Mouse (Mus musculus): ENCODE results near the gene Erc2.

The Erc2 gene

GRCm38 (mm10) chr14:27778503-27778902 lies 156.3 kb downstream of the Erc2 start:
- DNase-seq (ENCODE audit: low spot score) = no peak

- DNase-seq (ENCODE audit: low spot score) = no peak
These were observed 156.9 kb downstream of the Erc2 start for GRCm38 (mm10) chr14:27778982-27779701.

GRCm38 (mm10) chr14:27781221-27781620 lies 159.0 kb downstream of the Erc2 start:
- no peak for DNase-seq (ENCODE audit: low spot score)

GRCm38 (mm10) chr14:27784826-27785225 lies 162.6 kb downstream of the Erc2 start:
- no peak for DNase-seq (ENCODE audit: low spot score)

GRCm38 (mm10) chr14:27785562-27785961 lies 163.3 kb downstream of the Erc2 start:
- DNase-seq (ENCODE audit: low spot score) = no peak

GRCm38 (mm10) chr14:27789066-27789898 lies 167.1 kb downstream of the Erc2 start:
- no peak for DNase-seq (ENCODE audit: low spot score)

- no peak for DNase-seq (ENCODE audit: low spot score)
These were observed 176.1 kb downstream of the Erc2 start for GRCm38 (mm10) chr14:27798184-27798934.

- DNase-seq (ENCODE audit: low spot score) = no peak
These were observed 178.5 kb downstream of the Erc2 start for GRCm38 (mm10) chr14:27800766-27801165.

GRCm38 (mm10) chr14:27803961-27804360 lies 181.7 kb downstream of the Erc2 start:
- DNase-seq (ENCODE audit: low spot score) = no peak

- no peak for DNase-seq (ENCODE audit: low spot score)
These were observed 182.8 kb downstream of the Erc2 start for GRCm38 (mm10) chr14:27805064-27805463.

- DNase-seq (ENCODE audit: low spot score) = no peak
These were observed 185.9 kb downstream of the Erc2 start for GRCm38 (mm10) chr14:27808080-27808479.

GRCm38 (mm10) chr14:27808523-27809114 lies 186.4 kb downstream of the Erc2 start:
- DNase-seq (ENCODE audit: low spot score) = no peak

- no peak for DNase-seq (ENCODE audit: low spot score)
These were observed 188.6 kb downstream of the Erc2 start for GRCm38 (mm10) chr14:27810790-27811189.

GRCm38 (mm10) chr14:27811649-27812048 lies 189.4 kb downstream of the Erc2 start:
- DNase-seq (ENCODE audit: low spot score) = no peak

GRCm38 (mm10) chr14:27815739-27816138 lies 193.5 kb downstream of the Erc2 start:
- DNase-seq (ENCODE audit: low spot score) = no peak

- DNase-seq (ENCODE audit: low spot score) = no peak
These were observed 196.8 kb downstream of the Erc2 start for GRCm38 (mm10) chr14:27818986-27819385.

- no peak for DNase-seq (ENCODE audit: low spot score)
These were observed 199.6 kb downstream of the Erc2 start for GRCm38 (mm10) chr14:27821801-27822200.

- DNase-seq (ENCODE audit: low spot score) = no peak
These were observed 200.3 kb downstream of the Erc2 start for GRCm38 (mm10) chr14:27822566-27822965.

- no peak for DNase-seq (ENCODE audit: low spot score)
These were observed 200.8 kb downstream of the Erc2 start for GRCm38 (mm10) chr14:27823048-27823447.

GRCm38 (mm10) chr14:27823897-27824296 lies 201.7 kb downstream of the Erc2 start:
- no peak for DNase-seq (ENCODE audit: low spot score)

- DNase-seq (ENCODE audit: low spot score) = no peak
These were observed 204.6 kb downstream of the Erc2 start for GRCm38 (mm10) chr14:27826829-27827228.

GRCm38 (mm10) chr14:27828089-27828488 lies 205.9 kb downstream of the Erc2 start:
- DNase-seq (ENCODE audit: low spot score) = no peak

Measured in spleen, adult 12 weeks (tissue).